Mouse (Mus musculus) cerebellum, adult 2 months (tissue): ENCODE results near the gene Ctsk. TPM values are rescaled to one million over a fixed set of nuclear protein-coding genes. Genes with fewer than 3 reads are reported as not detected.

Source experiments
- DNase-seq, 2 experiments: peaks; one replicate each; pipeline ENCODE4 v3.0.0; 2021
- H3K27ac ChIP-seq: fragments of 200-500 bp; 2 replicates; pipeline ENCODE4 v1.5.1; 2012; ENCODE audit warnings: low read length, control low read depth, inconsistent platforms; ENCODE audit not compliant: insufficient read depth
- H3K27me3 ChIP-seq: fragments of 200-500 bp; 2 replicates; pipeline ENCODE4 v1.6.1; 2012; ENCODE audit warnings: inconsistent platforms, mild to moderate bottlenecking, low read length, moderate library complexity; ENCODE audit not compliant: control insufficient read depth, insufficient read depth
- H3K4me1 ChIP-seq: fragments of 200-500 bp; 2 replicates; pipeline ENCODE4 v1.6.1; 2011; ENCODE audit warnings: low read length; ENCODE audit not compliant: control insufficient read depth, insufficient read depth
- H3K4me3 ChIP-seq: fragments of 200-500 bp; replicated peaks from 2 replicates; pipeline ENCODE3; 2011; ENCODE audit warnings: mild to moderate bottlenecking, low read depth, low read length, control low read depth; ENCODE audit not compliant: insufficient read depth
- CTCF ChIP-seq: fragments of 200-500 bp; IDR thresholded peaks from 2 replicates; pipeline ENCODE4 v1.5.1; 2011; ENCODE audit warnings: low read depth, mild to moderate bottlenecking, control low read depth, low read length, moderate library complexity, borderline replicate concordance; ENCODE audit not compliant: insufficient read depth
- POLR2A ChIP-seq: fragments of 200-500 bp; IDR thresholded peaks from 2 replicates; pipeline ENCODE4 v1.6.1; 2011; ENCODE audit warnings: low read length, control low read depth, borderline replicate concordance; ENCODE audit not compliant: insufficient read depth
- WGBS: fragments of 180-500 bp; shearing (Covaris S2); methylation state at CpG from one replicate; pipeline ENCODE4 v1.1.7; 2018; 5-methylcytosine and 5-hydroxymethylcytosine counted together
- polyA plus RNA-seq: library from polyadenylated mRNA; depleted of rRNA; stranded (reverse); fragments of >200 nt; gene quantifications from 2 replicates; pipeline ENCODE4 v1.2.3, GENCODE M21; 2012; rRNA removed

The Ctsk gene
- polyA plus RNA-seq, 1 experiment: 4.0 TPM

DNA sequence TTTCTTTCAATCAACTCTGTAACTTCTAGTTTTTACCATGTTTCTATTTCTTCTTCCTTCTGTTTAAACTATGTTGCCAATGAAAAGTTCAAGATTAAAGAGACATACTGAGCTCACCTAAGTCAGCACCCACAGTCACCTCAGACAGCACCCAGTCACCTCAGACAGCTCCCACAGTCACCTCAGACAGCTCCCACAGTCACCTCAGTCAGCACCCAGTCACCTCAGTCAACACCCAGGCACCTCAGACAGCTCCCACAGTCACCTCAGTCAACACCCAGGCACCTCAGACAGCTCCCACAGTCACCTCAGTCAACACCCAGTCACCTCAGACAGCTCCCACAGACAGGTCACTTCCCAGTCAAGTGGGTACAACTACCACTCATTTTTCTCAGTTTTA, 43.1 kb downstream of the Ctsk start:
- no peak for DNase-seq

GRCm38 (mm10) chr3:95542981-95543380, 43.9 kb downstream of the Ctsk start:
- 73% methylated on average over 7 of the region's 7 CpGs for WGBS
- no peak for DNase-seq

More for the DNA sequence above, 43.1 kb downstream of the Ctsk start:
- TF ChIP-seq CTCF (no peak), POLR2A (no peak)
- no peaks in the 10 kb centered on the region for H3K4me1 ChIP-seq
- no peaks in the 10 kb centered on the region for H3K27me3 ChIP-seq
- H3K27ac ChIP-seq: no peak overlapping the region
- no peak overlapping the region for H3K4me3 ChIP-seq

GRCm38 (mm10) chr3:95550176-95550575, 51.1 kb downstream of the Ctsk start:
- TF ChIP-seq POLR2A (no peak), CTCF (no peak)
- no peak for DNase-seq
- WGBS: 81% methylated on average over 1 of the region's 1 CpGs
- Histone ChIP-seq H3K4me1 (no peaks in the 10 kb centered on the region), H3K27ac (no peak overlapping the region), H3K4me3 (no peak overlapping the region), H3K27me3 (no peaks in the 10 kb centered on the region)

More at GRCm38 (mm10) chr3:95542981-95543380, 43.9 kb downstream of the Ctsk start:
- no peak overlapping the region for H3K27ac ChIP-seq
- H3K4me3 ChIP-seq: no peak overlapping the region
- H3K4me1 ChIP-seq: no peaks in the 10 kb centered on the region
- no peaks in the 10 kb centered on the region for H3K27me3 ChIP-seq
- TF ChIP-seq CTCF (no peak), POLR2A (no peak)

DNA sequence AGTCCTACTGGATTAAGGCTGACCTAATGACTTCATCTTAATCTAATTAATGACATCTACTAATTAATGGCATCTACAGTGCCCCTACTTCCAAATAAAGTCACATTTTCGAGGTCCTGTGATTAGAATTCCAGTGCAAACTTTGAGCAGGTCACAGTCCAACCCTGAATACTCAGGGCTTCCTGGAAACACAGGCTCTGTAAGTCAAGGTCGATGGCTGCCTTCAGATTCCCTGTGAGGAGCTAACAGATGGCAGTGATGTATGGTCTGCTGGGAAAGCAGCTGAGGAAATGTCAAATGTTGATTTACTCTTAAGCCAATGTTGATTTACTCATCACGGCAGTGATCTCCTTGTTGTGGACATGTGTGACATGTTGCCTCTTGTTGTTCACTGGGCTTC, 54.9 kb downstream of the Ctsk start:
- DNase-seq: no peak
- TF ChIP-seq POLR2A: no peak
- TF ChIP-seq CTCF: no peak
- Histone ChIP-seq H3K27ac (no peak overlapping the region), H3K4me3 (no peak overlapping the region), H3K27me3 (no peaks in the 10 kb centered on the region), H3K4me1 (no peaks in the 10 kb centered on the region)
- 35% methylated on average over 3 of the region's 3 CpGs for WGBS

Other genes with a start within 250 kb of the Ctsk start
- gene Bnipl, start 248.1 kb upstream of the Ctsk start, polyA plus RNA-seq: 1.8 and 1.9 TPM in 2 replicates
- 96.8 and 103 TPM in 2 replicates for gene Mindy1, start 217.9 kb upstream of the Ctsk start, polyA plus RNA-seq
- 43.2 and 47.6 TPM in 2 replicates for gene Prune1, start 217.2 kb upstream of the Ctsk start, polyA plus RNA-seq
- 1.2 and 1.5 TPM in 2 replicates for gene Anxa9, start 192.1 kb upstream of the Ctsk start, polyA plus RNA-seq
- 133 and 142 TPM in 2 replicates for gene Cers2, start 184.5 kb upstream of the Ctsk start, polyA plus RNA-seq
- 36.5 and 38.0 TPM in 2 replicates for gene Setdb1, start 142.1 kb upstream of the Ctsk start, polyA plus RNA-seq
- gene 4930558C23Rik, start 96.4 kb upstream of the Ctsk start, polyA plus RNA-seq: not detected in 2 replicates
- 56.3 and 61.5 TPM in 2 replicates for gene Arnt, start 64.9 kb upstream of the Ctsk start, polyA plus RNA-seq
- gene Ctss, start 27.5 kb downstream of the Ctsk start, polyA plus RNA-seq: 39.2 and 43.0 TPM in 2 replicates
- not detected in 2 replicates for gene Hormad1, start 60.4 kb downstream of the Ctsk start, polyA plus RNA-seq
- gene Golph3l, start 89.7 kb downstream of the Ctsk start, polyA plus RNA-seq: 22.7 and 24.1 TPM in 2 replicates
- gene Ensa, start 125.7 kb downstream of the Ctsk start, polyA plus RNA-seq: 84.5 and 88.8 TPM in 2 replicates
- 43.6 and 45.4 TPM in 2 replicates for gene Mcl1, start 159.5 kb downstream of the Ctsk start, polyA plus RNA-seq
- gene Adamtsl4, start 188.7 kb downstream of the Ctsk start, polyA plus RNA-seq: 13.5 and 15.9 TPM in 2 replicates
- 14.3 and 14.7 TPM in 2 replicates for gene Ecm1, start 240.3 kb downstream of the Ctsk start, polyA plus RNA-seq